Mouse (Mus musculus): Measurements from ENCODE around the gene Acss1. TPM values are rescaled to one million over a fixed set of nuclear protein-coding genes. Genes with fewer than 3 reads are reported as not detected.

Acss1 gene
- polyA plus RNA-seq, 1 experiment from 2014 or later: 13.4 TPM

GRCm38 (mm10) chr2:150675525-150675924 lies 7.2 kb upstream of the Acss1 start:
- WGBS: 15% methylated on average over 1 of the region's 1 CpGs
- H3K27ac ChIP-seq (ENCODE audit: low read length): no peak overlapping the region
- H3K36me3 ChIP-seq (ENCODE audit: insufficient read depth, low read length): no peaks in the 10 kb centered on the region
- H3K4me1 ChIP-seq (ENCODE audit: insufficient read depth, low read depth, low read length): no peaks in the 10 kb centered on the region
- H3K27me3 ChIP-seq (replicated peaks; ENCODE audit: insufficient read depth, low read length): no peaks in the 10 kb centered on the region
- TF ChIP-seq CTCF (IDR thresholded peaks at IDR 0.05): peak; percentile 29
- no peak for TF ChIP-seq EP300 (IDR thresholded peaks at IDR 0.05)
- ATAC-seq: no peak
- no peak overlapping the region for H3K9ac ChIP-seq (replicated peaks; ENCODE audit: low read depth)
- no peak overlapping the region for H3K4me2 ChIP-seq (replicated peaks; ENCODE audit: low read depth, low read length)
- H3K4me3 ChIP-seq (ENCODE audit: low read depth, low read length): no peak overlapping the region
- H3K9me3 ChIP-seq (ENCODE audit: low read length): no peaks in the 10 kb centered on the region
- no peak for DNase-seq (ENCODE audit: low spot score)

- DNase-seq (ENCODE audit: low spot score) (peak; percentile 81), ATAC-seq (peak; percentile 72)
- no peaks in the 10 kb centered on the region for H3K9me3 ChIP-seq (ENCODE audit: low read length)
- no peak overlapping the region for H3K27ac ChIP-seq (ENCODE audit: low read length)
- 0% methylated on average over 2 of the region's 2 CpGs for WGBS
- no peaks in the 10 kb centered on the region for H3K27me3 ChIP-seq (replicated peaks; ENCODE audit: insufficient read depth, low read length)
- peak; percentile 89 for TF ChIP-seq CTCF (IDR thresholded peaks at IDR 0.05)
- TF ChIP-seq EP300 (IDR thresholded peaks at IDR 0.05): no peak
- H3K4me3 ChIP-seq (ENCODE audit: low read depth, low read length): no peak overlapping the region
- H3K4me2 ChIP-seq (replicated peaks; ENCODE audit: low read depth, low read length): no peak overlapping the region
- no peaks in the 10 kb centered on the region for H3K4me1 ChIP-seq (ENCODE audit: insufficient read depth, low read depth, low read length)
- H3K36me3 ChIP-seq (ENCODE audit: insufficient read depth, low read length): no peaks in the 10 kb centered on the region
- H3K9ac ChIP-seq (replicated peaks; ENCODE audit: low read depth): no peak overlapping the region
These were observed 6.6 kb upstream of the Acss1 start for GRCm38 (mm10) chr2:150674900-150675299.

DNA sequence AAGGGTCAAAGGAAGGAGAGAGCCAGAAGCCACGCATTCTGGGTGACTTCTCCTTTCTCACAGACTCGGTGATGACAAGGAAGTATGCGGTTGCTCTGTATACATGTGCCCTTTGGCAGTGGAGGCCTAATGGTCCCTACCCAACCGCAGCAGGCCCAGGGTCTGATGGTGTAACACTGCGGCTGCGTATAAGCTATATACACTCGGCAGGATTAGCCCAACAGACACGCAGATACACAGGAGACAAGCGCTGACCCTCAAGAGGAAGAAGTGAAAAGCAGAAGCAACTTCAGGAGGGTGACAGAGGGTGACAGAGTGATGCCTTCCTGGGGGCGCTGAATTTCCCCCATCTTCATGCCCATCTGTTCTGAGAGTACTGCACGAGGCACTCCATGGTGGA lies 5.6 kb upstream of the Acss1 start:
- Histone ChIP-seq H3K4me1 (ENCODE audit: insufficient read depth, low read depth, low read length) (no peaks in the 10 kb centered on the region), H3K9me3 (ENCODE audit: low read length) (no peaks in the 10 kb centered on the region), H3K36me3 (ENCODE audit: insufficient read depth, low read length) (no peaks in the 10 kb centered on the region), H3K27ac (ENCODE audit: low read length) (no peak overlapping the region), H3K4me2 (replicated peaks; ENCODE audit: low read depth, low read length) (no peak overlapping the region), H3K27me3 (replicated peaks; ENCODE audit: insufficient read depth, low read length) (no peaks in the 10 kb centered on the region), H3K9ac (replicated peaks; ENCODE audit: low read depth) (no peak overlapping the region), H3K4me3 (ENCODE audit: low read depth, low read length) (no peak overlapping the region)
- WGBS: 79% methylated on average over 11 of the region's 11 CpGs
- ATAC-seq: no peak; the same call in 1 of the 2 replicates
- TF ChIP-seq EP300 (IDR thresholded peaks at IDR 0.05) (no peak), CTCF (IDR thresholded peaks at IDR 0.05) (no peak)
- peak; percentile 30 for DNase-seq (ENCODE audit: low spot score)

DNA sequence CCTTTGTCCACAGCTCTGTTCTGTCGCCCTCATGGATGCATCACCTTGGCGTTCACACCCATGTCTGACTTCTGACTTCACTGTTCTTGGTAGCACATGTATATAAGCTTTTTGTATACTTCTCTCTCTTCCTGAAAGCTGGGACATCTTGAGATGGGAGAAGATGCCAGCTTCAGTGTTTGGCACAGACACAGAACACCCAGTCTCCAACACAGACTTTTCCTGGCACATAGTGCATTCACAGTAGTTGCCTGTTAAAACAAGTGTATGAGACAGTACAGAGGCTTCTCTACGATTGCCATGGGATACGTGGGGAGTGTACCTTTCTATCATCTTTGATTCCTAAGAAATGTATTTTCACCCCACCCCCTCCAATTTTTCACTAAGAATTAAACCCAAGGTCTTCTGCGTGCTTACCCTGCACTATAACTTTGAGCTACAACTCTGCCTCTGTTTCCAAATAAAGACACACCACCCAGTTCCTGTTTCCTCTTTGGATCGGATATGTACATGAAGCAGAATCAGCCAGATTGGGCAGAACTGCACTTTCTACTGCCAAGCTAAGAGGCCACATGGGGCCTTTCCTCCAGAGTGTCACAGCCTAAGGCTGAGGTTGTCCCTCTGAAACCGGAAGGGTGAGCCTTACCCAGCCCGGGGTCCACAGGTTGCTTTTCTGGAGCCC lies 3.5 kb upstream of the Acss1 start:
- TF ChIP-seq CTCF (IDR thresholded peaks at IDR 0.05) (no peak), EP300 (IDR thresholded peaks at IDR 0.05) (no peak)
- H3K27me3 ChIP-seq (replicated peaks; ENCODE audit: insufficient read depth, low read length): no peaks in the 10 kb centered on the region
- no peak overlapping the region for H3K4me3 ChIP-seq (ENCODE audit: low read depth, low read length)
- DNase-seq (ENCODE audit: low spot score) (no peak), ATAC-seq (no peak)
- H3K9me3 ChIP-seq (ENCODE audit: low read length): no peaks in the 10 kb centered on the region
- H3K27ac ChIP-seq (ENCODE audit: low read length): no peak overlapping the region
- no peaks in the 10 kb centered on the region for H3K36me3 ChIP-seq (ENCODE audit: insufficient read depth, low read length)
- no peak overlapping the region for H3K4me2 ChIP-seq (replicated peaks; ENCODE audit: low read depth, low read length)
- peaks cover 4% of the 10 kb centered on the region; the same call in 1 of the 2 replicates for H3K4me1 ChIP-seq (ENCODE audit: insufficient read depth, low read depth, low read length)
- no peak overlapping the region for H3K9ac ChIP-seq (replicated peaks; ENCODE audit: low read depth)
- 67% methylated on average over 8 of the region's 8 CpGs for WGBS

GRCm38 (mm10) chr2:150670926-150671325 lies 2.6 kb upstream of the Acss1 start:
- Histone ChIP-seq H3K9ac (replicated peaks; ENCODE audit: low read depth) (no peak overlapping the region), H3K9me3 (ENCODE audit: low read length) (no peaks in the 10 kb centered on the region), H3K4me2 (replicated peaks; ENCODE audit: low read depth, low read length) (no peak overlapping the region), H3K4me1 (ENCODE audit: insufficient read depth, low read depth, low read length) (peaks cover 4% of the 10 kb centered on the region; the same call in 1 of the 2 replicates), H3K27me3 (replicated peaks; ENCODE audit: insufficient read depth, low read length) (no peaks in the 10 kb centered on the region), H3K27ac (ENCODE audit: low read length) (no peak overlapping the region), H3K4me3 (ENCODE audit: low read depth, low read length) (no peak overlapping the region), H3K36me3 (ENCODE audit: insufficient read depth, low read length) (no peaks in the 10 kb centered on the region)
- DNase-seq (ENCODE audit: low spot score) (no peak), ATAC-seq (no peak)
- 95% methylated on average over 1 of the region's 1 CpGs for WGBS
- TF ChIP-seq CTCF (IDR thresholded peaks at IDR 0.05) (no peak), EP300 (IDR thresholded peaks at IDR 0.05) (no peak)

DNA sequence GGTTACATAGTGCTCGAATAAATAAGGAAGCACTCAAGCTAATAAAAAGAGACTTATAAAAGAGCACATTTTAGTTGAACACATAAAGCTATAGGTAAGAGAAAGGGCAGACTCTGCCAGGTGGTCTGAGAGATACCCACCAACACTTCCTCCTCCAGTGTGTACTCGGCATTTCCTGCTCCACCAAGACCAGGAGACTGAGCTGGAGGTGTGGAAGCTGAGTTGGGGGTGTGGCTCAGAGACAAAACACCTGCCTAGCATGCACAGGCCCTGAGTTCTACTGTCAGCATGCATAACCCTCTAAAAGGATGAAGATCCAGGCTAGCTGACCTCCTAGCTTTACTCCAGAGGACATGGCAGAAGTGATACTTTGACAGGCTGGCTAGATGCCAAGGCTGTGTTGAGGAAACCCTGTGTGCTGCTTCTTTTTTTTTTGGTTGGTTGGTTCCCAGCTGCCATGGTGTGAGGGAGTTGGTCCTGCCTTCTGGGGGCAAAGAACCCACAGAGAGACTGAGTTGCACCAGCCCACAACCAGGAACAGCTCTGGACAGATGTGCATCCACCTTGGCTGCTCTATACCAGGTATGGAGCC lies 1.2 kb upstream of the Acss1 start:
- Histone ChIP-seq H3K36me3 (ENCODE audit: insufficient read depth, low read length) (no peaks in the 10 kb centered on the region), H3K4me3 (ENCODE audit: low read depth, low read length) (no peak overlapping the region), H3K4me1 (ENCODE audit: insufficient read depth, low read depth, low read length) (peaks cover 4% of the 10 kb centered on the region; the same call in 1 of the 2 replicates), H3K9me3 (ENCODE audit: low read length) (no peaks in the 10 kb centered on the region), H3K9ac (replicated peaks; ENCODE audit: low read depth) (no peak overlapping the region), H3K27me3 (replicated peaks; ENCODE audit: insufficient read depth, low read length) (no peaks in the 10 kb centered on the region), H3K27ac (ENCODE audit: low read length) (peak overlapping the region; percentile 15; the same call in 1 of the 2 replicates), H3K4me2 (replicated peaks; ENCODE audit: low read depth, low read length) (no peak overlapping the region)
- ATAC-seq (peak; percentile 18; the same call in 1 of the 2 replicates), DNase-seq (ENCODE audit: low spot score) (peak; percentile 55)
- WGBS: 41% methylated on average over 2 of the region's 2 CpGs
- TF ChIP-seq EP300 (IDR thresholded peaks at IDR 0.05) (no peak), CTCF (IDR thresholded peaks at IDR 0.05) (no peak)
